Mouse (Mus musculus) neural tube, embryonic 11.5 days (tissue): ENCODE results near the gene Nfatc3. TPM values are rescaled to one million over a fixed set of nuclear protein-coding genes. Genes with fewer than 3 reads are reported as not detected.
"Not testable (repeated sequence)": the region's sequence is repeated elsewhere in the genome, so short reads cannot be mapped to it uniquely, and the experiment has no call there.

Experiments used
- ATAC-seq: fragments of 200-750 bp; cut with Nextera tagmentation; 2 replicates; pipeline ENCODE4 v1.8.0; 2017; ENCODE audit warnings: moderate number of reproducible peaks, mild to moderate bottlenecking, moderate TSS enrichment, moderate library complexity; ENCODE audit not compliant: insufficient read depth, low FRiP score, low TSS enrichment
- DNase-seq: peaks from one replicate; pipeline ENCODE4 v3.0.0-alpha.2; 2015; ENCODE audit warnings: low spot score
- H3K27ac ChIP-seq: fragments of 300-500 bp; sonication (generic); 2 replicates; pipeline ENCODE4 v1.5.1; 2014; ENCODE audit warnings: low read depth, mild to moderate bottlenecking, low read length
- H3K27me3 ChIP-seq: fragments of 300-500 bp; sonication (generic); 2 replicates; pipeline ENCODE4 v1.6.1; 2014; ENCODE audit warnings: mild to moderate bottlenecking, low read length, mixed read lengths; ENCODE audit not compliant: control insufficient read depth, insufficient read depth
- H3K36me3 ChIP-seq: fragments of 300-500 bp; sonication (generic); 2 replicates; pipeline ENCODE4 v1.6.1; 2014; ENCODE audit warnings: mild to moderate bottlenecking, low read length, moderate library complexity, mixed read lengths; ENCODE audit not compliant: control insufficient read depth, insufficient read depth
- H3K4me1 ChIP-seq: fragments of 300-500 bp; sonication (generic); 2 replicates; pipeline ENCODE4 v1.6.1; 2014; ENCODE audit warnings: low read length, mixed read lengths; ENCODE audit not compliant: control insufficient read depth, insufficient read depth
- H3K4me2 ChIP-seq: fragments of 300-500 bp; sonication (generic); 2 replicates; pipeline ENCODE4 v1.6.1; 2014; ENCODE audit warnings: low read depth, mild to moderate bottlenecking, moderate library complexity
- H3K4me3 ChIP-seq: fragments of 300-500 bp; sonication (generic); 2 replicates; pipeline ENCODE4 v1.5.1; 2014; ENCODE audit warnings: low read depth, low read length
- H3K9ac ChIP-seq: fragments of 300-500 bp; sonication (generic); 2 replicates; pipeline ENCODE4 v1.6.1; 2014; ENCODE audit warnings: mild to moderate bottlenecking, low read length
- H3K9me3 ChIP-seq: fragments of 300-500 bp; sonication (generic); 2 replicates; pipeline ENCODE4 v1.6.1; 2016; ENCODE audit warnings: low read length; ENCODE audit not compliant: control insufficient read depth
- WGBS: fragments of 180-500 bp; shearing (Covaris S2); extraction: QIAGEN DNeasy Blood & Tissue Kit; methylation state at CpG from one replicate; pipeline ENCODE4 v1.1.7; 2014; 5-methylcytosine and 5-hydroxymethylcytosine counted together
- polyA plus RNA-seq: library from polyadenylated mRNA; unstranded; fragments of >200 nt; fragmentation: Nextera tagmentation; extraction: Ambion mirVana; gene quantifications from 2 replicates; pipeline ENCODE4 v1.2.1, GENCODE M21; 2014

The Nfatc3 gene
- 3.4 and 3.6 TPM in 2 replicates for polyA plus RNA-seq

GRCm38 (mm10) chr8:106058731-106059612 is at the start of gene Nfatc3:
Gene Nfatc3 (plus strand): TSS chr8:106058840.
- peak; percentile 98 for ATAC-seq
- Histone ChIP-seq H3K4me3 (peak within 1 kb of the TSS; percentile 87), H3K27ac (peak within 1 kb of the TSS; percentile 90), H3K4me2 (peak within 1 kb of the TSS; percentile 68), H3K27me3 (no peaks in the 10 kb centered on the region), H3K9me3 (no peaks in the 10 kb centered on the region), H3K36me3 (no peaks in the 10 kb centered on the region), H3K9ac (peak within 1 kb of the TSS; percentile 83), H3K4me1 (peaks cover 9% of the 10 kb centered on the region; the same call in 1 of the 2 replicates)
- WGBS, result 3% methylated on average over 52 of the region's 52 CpGs
- peak; percentile 97 for DNase-seq

- H3K4me1 ChIP-seq, result peaks cover 6% of the 10 kb centered on the region; the same call in 1 of the 2 replicates
- peak overlapping the region; percentile 90 for H3K9ac ChIP-seq
- peak; percentile 97 for ATAC-seq
- no peaks in the 10 kb centered on the region for H3K27me3 ChIP-seq
- peak overlapping the region; percentile 92 for H3K4me3 ChIP-seq
- peak; percentile 95 for DNase-seq
- peak overlapping the region; percentile 99 for H3K4me2 ChIP-seq
- WGBS, result 2% methylated on average over 74 of the region's 74 CpGs
- no peaks in the 10 kb centered on the region for H3K9me3 ChIP-seq
- 0 out of 2 replicates have a peak overlapping the region, but pooled peaks have one; percentile 34 for H3K27ac ChIP-seq
- no peaks in the 10 kb centered on the region for H3K36me3 ChIP-seq
Measured at GRCm38 (mm10) chr8:106010748-106011642, 47.6 kb upstream of the Nfatc3 start.

- Histone ChIP-seq H3K4me2 (peak within 1 kb of the TSS; percentile 99), H3K4me3 (peak within 1 kb of the TSS; percentile 92), H3K27me3 (no peaks in the 10 kb centered on the region), H3K9ac (peak within 1 kb of the TSS; percentile 90), H3K4me1 (peaks cover 6% of the 10 kb centered on the region; the same call in 1 of the 2 replicates), H3K36me3 (no peaks in the 10 kb centered on the region), H3K27ac (0 out of 2 replicates have a peak within 1 kb of the TSS, but pooled peaks have one; percentile 34), H3K9me3 (no peaks in the 10 kb centered on the region)
- ATAC-seq (no peak), DNase-seq (no peak)
- WGBS, result 1% methylated on average over 6 of the region's 6 CpGs
Measured at GRCm38 (mm10) chr8:106011643-106011986, 47.0 kb upstream of the Nfatc3 start, which contains the start of gene Ddx28. Gene Ddx28 (minus strand): TSS chr8:106011882.

- not testable (repeated sequence) for H3K9me3 ChIP-seq, H3K27me3 ChIP-seq, H3K27ac ChIP-seq, H3K36me3 ChIP-seq, H3K4me3 ChIP-seq, DNase-seq, H3K4me1 ChIP-seq, H3K9ac ChIP-seq, ATAC-seq
- 86% methylated on average over 8 of the region's 8 CpGs for WGBS
- peak overlapping the region; percentile 99 for H3K4me2 ChIP-seq
Measured at GRCm38 (mm10) chr8:106012203-106012602, 46.4 kb upstream of the Nfatc3 start.

GRCm38 (mm10) chr8:106016284-106016683 is 42.4 kb upstream of the Nfatc3 start:
- no peak overlapping the region for H3K9ac ChIP-seq
- H3K4me2 ChIP-seq, result no peak overlapping the region
- H3K4me3 ChIP-seq, result no peak overlapping the region
- H3K27ac ChIP-seq, result no peak overlapping the region
- H3K9me3 ChIP-seq, result no peaks in the 10 kb centered on the region
- ATAC-seq (no peak), DNase-seq (no peak)
- no peaks in the 10 kb centered on the region for H3K36me3 ChIP-seq
- 93% methylated on average over 6 of the region's 6 CpGs for WGBS
- H3K27me3 ChIP-seq, result no peaks in the 10 kb centered on the region
- no peaks in the 10 kb centered on the region for H3K4me1 ChIP-seq

GRCm38 (mm10) chr8:106017130-106017529 is 41.5 kb upstream of the Nfatc3 start:
- H3K27ac ChIP-seq, result no peak overlapping the region

GRCm38 (mm10) chr8:106018039-106018438 is 40.6 kb upstream of the Nfatc3 start:
- no peaks in the 10 kb centered on the region for H3K36me3 ChIP-seq
- H3K27me3 ChIP-seq, result no peaks in the 10 kb centered on the region
- WGBS, result 91% methylated on average over 3 of the region's 3 CpGs
- no peak for DNase-seq
- H3K9me3 ChIP-seq, result no peaks in the 10 kb centered on the region
- H3K9ac ChIP-seq, result no peak overlapping the region
- no peak overlapping the region for H3K4me2 ChIP-seq
- no peak overlapping the region for H3K27ac ChIP-seq
- H3K4me3 ChIP-seq, result no peak overlapping the region
- H3K4me1 ChIP-seq, result no peaks in the 10 kb centered on the region
- ATAC-seq, result no peak

More at GRCm38 (mm10) chr8:106017130-106017529, 41.5 kb upstream of the Nfatc3 start:
- H3K36me3 ChIP-seq, result no peaks in the 10 kb centered on the region
- H3K4me1 ChIP-seq, result no peaks in the 10 kb centered on the region
- H3K9me3 ChIP-seq, result no peaks in the 10 kb centered on the region
- no peak overlapping the region for H3K4me3 ChIP-seq
- 94% methylated on average over 7 of the region's 7 CpGs for WGBS
- H3K9ac ChIP-seq, result no peak overlapping the region
- ATAC-seq (no peak), DNase-seq (no peak)
- H3K27me3 ChIP-seq, result no peaks in the 10 kb centered on the region
- no peak overlapping the region for H3K4me2 ChIP-seq

- Histone ChIP-seq H3K27me3 (no peaks in the 10 kb centered on the region), H3K36me3 (no peaks in the 10 kb centered on the region), H3K9ac (no peak overlapping the region), H3K4me3 (no peak overlapping the region), H3K9me3 (no peaks in the 10 kb centered on the region), H3K27ac (no peak overlapping the region), H3K4me2 (no peak overlapping the region), H3K4me1 (no peaks in the 10 kb centered on the region)
- no peak for ATAC-seq
- DNase-seq, result peak; percentile 75
Measured at GRCm38 (mm10) chr8:106022483-106022882, 36.2 kb upstream of the Nfatc3 start.
